Mouse (Mus musculus) C3H10T1/2 (cell line): ENCODE measurements around the gene Upp2. TPM values are rescaled to one million over a fixed set of nuclear protein-coding genes. Genes with fewer than 3 reads are reported as not detected.

ENCODE experiments used
- polyA plus RNA-seq, 2 experiments: library from polyadenylated mRNA; unstranded; fragments of >200 nt; fragmentation: generic; extraction: Trizol; gene quantifications; one replicate each; pipeline ENCODE4 v1.2.1; 2012; ENCODE audit warnings: missing spikeins in 2 of 2

Upp2 gene
- 10 to 100 TPM in 1 of 2 experiments, 1 to 10 TPM in 1; 7.5 to 12.7 TPM for polyA plus RNA-seq

GRCm38 (mm10) chr2:58567066-58567810 lies at the start of gene Upp2, which contains the start of gene Acvr1:
TSS of gene Upp2 (plus strand) at chr2:58567298.
TSS of gene Acvr1 (minus strand) at chr2:58567157.

Other genes starting within 250 kb of the Upp2 start
- not detected for gene Acvr1c, start 209.4 kb upstream of the Upp2 start, polyA plus RNA-seq
- gene Gm17409, start 97.2 kb upstream of the Upp2 start, polyA plus RNA-seq = not detected
- gene Acvr1, start 141 bp upstream of the Upp2 start, polyA plus RNA-seq = 10 to 100 TPM in 1 of 2 experiments, 1 to 10 TPM in 1; 3.4 to 16.8 TPM